Mouse (Mus musculus): ENCODE measurements around the gene Ttc21b. TPM values are rescaled to one million over a fixed set of nuclear protein-coding genes. Genes with fewer than 3 reads are reported as not detected.
A peak's percentile ranks its signal among the peaks of the same experiment; 100 is the strongest.
"Not testable (repeated sequence)": the region's sequence is repeated elsewhere in the genome, so short reads cannot be mapped to it uniquely, and the experiment has no call there.

Ttc21b gene
- polyA plus RNA-seq, 1 experiment from 2014 or later, result 3.6 TPM

DNA sequence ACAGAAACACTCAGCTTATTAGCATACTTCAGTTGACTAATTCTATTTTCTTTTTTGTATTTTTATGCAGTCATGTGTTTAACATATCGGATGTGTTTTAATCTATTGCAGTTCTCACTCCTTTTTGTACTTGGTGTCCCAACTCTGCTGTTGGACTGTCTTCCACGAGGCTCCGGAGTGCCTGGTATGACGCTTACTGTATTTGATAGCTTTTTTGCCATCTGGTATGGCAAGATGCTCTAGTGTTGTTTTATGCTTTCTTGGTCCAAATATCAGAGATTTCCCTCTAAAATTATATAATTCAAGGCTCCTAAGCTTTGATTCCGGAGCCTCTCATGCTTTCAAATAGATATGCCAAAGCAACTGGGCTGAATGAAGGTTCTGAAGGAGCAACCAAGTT is 66.3 kb downstream of the Ttc21b start:
- WGBS, result 95% methylated on average over 5 of the region's 5 CpGs
- DNase-seq (ENCODE audit: low spot score) (no peak), ATAC-seq (ENCODE audit: low FRiP score, low TSS enrichment) (no peak)
- no peak overlapping the region for H3K9ac ChIP-seq (ENCODE audit: low read length)
- H3K4me2 ChIP-seq (replicated peaks; ENCODE audit: low read depth), result no peak overlapping the region
- H3K4me1 ChIP-seq (replicated peaks; ENCODE audit: control insufficient read depth, insufficient read depth), result no peaks in the 10 kb centered on the region
- H3K27ac ChIP-seq (replicated peaks), result no peak overlapping the region
- no peaks in the 10 kb centered on the region; the same call in 1 of the 2 replicates for H3K36me3 ChIP-seq (ENCODE audit: control insufficient read depth, insufficient read depth, low read length)
- no peaks in the 10 kb centered on the region for H3K27me3 ChIP-seq (ENCODE audit: control insufficient read depth, insufficient read depth, low read length)
- no peaks in the 10 kb centered on the region for H3K9me3 ChIP-seq (ENCODE audit: control insufficient read depth, low read length)
- no peak for TF ChIP-seq CTCF (IDR thresholded peaks at IDR 0.05; ENCODE audit: low read depth)
- no peak for TF ChIP-seq EP300 (optimal IDR thresholded peaks at IDR 0.05)
- H3K4me3 ChIP-seq (ENCODE audit: low read depth, low read length), result no peak overlapping the region

DNA sequence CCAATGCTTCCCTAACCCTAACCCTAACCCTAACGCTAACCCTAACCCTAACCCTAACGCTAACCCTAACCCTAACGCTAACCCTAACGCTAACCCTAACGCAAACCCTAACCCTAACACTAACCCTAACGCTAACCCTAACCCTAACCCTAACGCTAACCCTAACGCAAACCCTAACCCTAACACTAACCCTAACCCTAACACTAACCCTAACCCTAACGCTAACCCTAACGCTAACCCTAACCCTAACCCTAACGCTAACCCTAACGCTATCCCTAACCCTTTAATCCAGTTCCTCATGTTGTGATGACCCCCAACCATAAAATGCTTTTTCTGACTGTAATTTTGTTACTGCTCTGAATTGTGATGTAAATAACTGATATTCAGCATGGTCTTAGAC is 67.2 kb downstream of the Ttc21b start:
- not testable (repeated sequence) for DNase-seq (ENCODE audit: low spot score)

DNA sequence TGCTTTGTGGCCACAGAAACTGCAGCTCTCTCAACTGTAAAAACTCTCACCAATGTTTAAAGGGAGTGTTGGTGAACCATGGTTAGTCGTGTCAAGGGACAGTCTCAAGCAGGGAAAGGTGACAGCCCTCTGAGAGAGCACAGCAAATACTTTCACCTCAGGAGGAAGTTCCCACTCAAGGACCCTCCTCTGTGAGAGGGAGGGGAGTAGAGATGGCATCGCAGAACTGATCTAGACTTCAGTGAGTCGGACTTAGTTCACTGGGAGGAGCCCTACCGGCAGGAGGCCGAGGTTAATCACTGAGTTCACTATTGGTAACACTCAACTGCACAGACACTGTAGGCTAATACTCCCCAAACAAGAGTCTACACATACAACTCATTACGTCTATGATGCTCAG is 68.9 kb downstream of the Ttc21b start:
- DNase-seq (ENCODE audit: low spot score), result no peak
- Histone ChIP-seq H3K27me3 (ENCODE audit: control insufficient read depth, insufficient read depth, low read length) (no peaks in the 10 kb centered on the region), H3K36me3 (ENCODE audit: control insufficient read depth, insufficient read depth, low read length) (no peaks in the 10 kb centered on the region; the same call in 1 of the 2 replicates), H3K4me3 (ENCODE audit: low read depth, low read length) (no peak overlapping the region), H3K9me3 (ENCODE audit: control insufficient read depth, low read length) (no peaks in the 10 kb centered on the region), H3K4me2 (replicated peaks; ENCODE audit: low read depth) (no peak overlapping the region), H3K9ac (ENCODE audit: low read length) (no peak overlapping the region), H3K4me1 (replicated peaks; ENCODE audit: control insufficient read depth, insufficient read depth) (no peaks in the 10 kb centered on the region), H3K27ac (replicated peaks) (no peak overlapping the region)
- TF ChIP-seq EP300 (optimal IDR thresholded peaks at IDR 0.05), result no peak
- no peak for TF ChIP-seq CTCF (IDR thresholded peaks at IDR 0.05; ENCODE audit: low read depth)
- no peak for ATAC-seq (ENCODE audit: low FRiP score, low TSS enrichment)
- 82% methylated on average over 6 of the region's 6 CpGs for WGBS

More for the DNA sequence above, 67.2 kb downstream of the Ttc21b start:
- H3K4me3 ChIP-seq (ENCODE audit: low read depth, low read length); ATAC-seq (ENCODE audit: low FRiP score, low TSS enrichment); H3K9me3 ChIP-seq (ENCODE audit: control insufficient read depth, low read length); H3K27me3 ChIP-seq (ENCODE audit: control insufficient read depth, insufficient read depth, low read length); H3K9ac ChIP-seq (ENCODE audit: low read length); H3K4me2 ChIP-seq (replicated peaks; ENCODE audit: low read depth); H3K27ac ChIP-seq (replicated peaks); H3K4me1 ChIP-seq (replicated peaks; ENCODE audit: control insufficient read depth, insufficient read depth); H3K36me3 ChIP-seq (ENCODE audit: control insufficient read depth, insufficient read depth, low read length): not testable (repeated sequence)
- 97% methylated on average over 12 of the region's 12 CpGs for WGBS

DNA sequence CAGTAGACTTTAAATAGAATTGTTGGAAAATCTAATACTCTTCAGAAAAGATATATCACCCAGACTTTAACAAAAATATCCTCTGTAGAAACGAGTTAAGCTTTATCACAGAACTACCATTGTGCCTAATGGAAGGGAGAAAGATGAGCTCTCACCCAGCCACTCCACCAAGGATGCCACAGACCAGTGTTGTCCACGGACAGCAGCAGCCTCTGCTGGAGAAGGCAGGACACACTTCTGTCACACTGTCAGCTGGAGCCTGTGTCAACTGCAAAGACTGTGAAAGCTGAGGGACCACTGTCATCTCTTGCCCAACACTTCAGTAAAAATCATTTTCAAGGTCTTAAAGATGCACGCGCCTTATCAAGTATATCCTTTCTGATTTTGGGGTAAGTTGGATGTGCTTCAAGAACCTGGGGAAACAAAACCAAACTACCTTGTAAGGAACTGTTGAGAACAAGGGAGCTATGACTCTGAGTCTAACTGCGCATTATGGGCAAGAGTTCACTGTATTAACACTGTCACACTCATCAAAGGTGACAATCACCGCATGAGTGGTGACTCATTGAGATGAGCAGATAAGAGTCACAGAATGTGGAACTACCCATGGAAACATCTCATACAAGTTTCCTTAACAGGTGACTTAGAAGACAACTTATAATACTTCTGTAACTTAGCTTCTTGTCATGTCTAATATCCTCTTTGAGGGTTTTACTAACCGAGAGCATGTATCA is 71.8 kb downstream of the Ttc21b start:
- Histone ChIP-seq H3K9me3 (ENCODE audit: control insufficient read depth, low read length) (no peaks in the 10 kb centered on the region), H3K4me2 (replicated peaks; ENCODE audit: low read depth) (no peak overlapping the region), H3K9ac (ENCODE audit: low read length) (no peak overlapping the region), H3K36me3 (ENCODE audit: control insufficient read depth, insufficient read depth, low read length) (no peaks in the 10 kb centered on the region), H3K27me3 (ENCODE audit: control insufficient read depth, insufficient read depth, low read length) (no peaks in the 10 kb centered on the region), H3K4me3 (ENCODE audit: low read depth, low read length) (no peak overlapping the region), H3K27ac (replicated peaks) (no peak overlapping the region), H3K4me1 (replicated peaks; ENCODE audit: control insufficient read depth, insufficient read depth) (no peaks in the 10 kb centered on the region)
- DNase-seq (ENCODE audit: low spot score), result no peak
- WGBS, result 81% methylated on average over 7 of the region's 7 CpGs
- no peak for ATAC-seq (ENCODE audit: low FRiP score, low TSS enrichment)
- TF ChIP-seq CTCF (IDR thresholded peaks at IDR 0.05; ENCODE audit: low read depth) (peak; percentile 72), EP300 (optimal IDR thresholded peaks at IDR 0.05) (no peak)

- TF ChIP-seq CTCF (IDR thresholded peaks at IDR 0.05; ENCODE audit: low read depth), result no peak
- TF ChIP-seq EP300 (optimal IDR thresholded peaks at IDR 0.05), result no peak
- no peak overlapping the region for H3K27ac ChIP-seq (replicated peaks)
- DNase-seq (ENCODE audit: low spot score), result peak; percentile 40
- H3K9ac ChIP-seq (ENCODE audit: low read length), result no peak overlapping the region
- no peaks in the 10 kb centered on the region for H3K4me1 ChIP-seq (replicated peaks; ENCODE audit: control insufficient read depth, insufficient read depth)
- no peak overlapping the region; the same call in 1 of the 2 replicates for H3K4me2 ChIP-seq (replicated peaks; ENCODE audit: low read depth)
- H3K36me3 ChIP-seq (ENCODE audit: control insufficient read depth, insufficient read depth, low read length), result no peaks in the 10 kb centered on the region
- peak; percentile 47; the same call in 1 of the 2 replicates for ATAC-seq (ENCODE audit: low FRiP score, low TSS enrichment)
- 26% methylated on average over 10 of the region's 10 CpGs for WGBS
- H3K9me3 ChIP-seq (ENCODE audit: control insufficient read depth, low read length), result no peaks in the 10 kb centered on the region
- H3K27me3 ChIP-seq (ENCODE audit: control insufficient read depth, insufficient read depth, low read length), result no peaks in the 10 kb centered on the region
- H3K4me3 ChIP-seq (ENCODE audit: low read depth, low read length), result no peak overlapping the region
Observed at GRCm38 (mm10) chr2:66180293-66180692, 76.1 kb downstream of the Ttc21b start.

DNA sequence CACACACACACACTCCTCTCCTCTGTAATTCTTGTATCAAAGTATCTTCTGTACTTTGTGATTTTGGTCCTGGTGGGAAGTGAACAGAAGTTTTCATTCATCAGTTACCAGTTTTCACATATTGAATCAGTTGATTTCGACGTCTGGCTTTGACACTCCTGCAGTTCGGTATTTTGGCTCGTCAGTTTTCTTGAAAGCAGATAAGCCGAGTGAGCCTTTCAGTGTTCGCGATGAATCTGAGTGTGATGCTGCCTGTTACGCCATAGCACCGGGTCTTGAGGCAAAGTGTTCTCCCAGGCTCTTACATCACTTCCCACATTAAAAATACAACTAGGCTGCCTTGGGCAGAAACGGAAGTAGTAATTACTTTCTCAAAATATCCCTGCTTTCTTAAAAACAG is 76.6 kb downstream of the Ttc21b start:
- H3K9me3 ChIP-seq (ENCODE audit: control insufficient read depth, low read length), result no peaks in the 10 kb centered on the region

More for the DNA sequence above, 76.6 kb downstream of the Ttc21b start:
- TF ChIP-seq CTCF (IDR thresholded peaks at IDR 0.05; ENCODE audit: low read depth), result no peak
- TF ChIP-seq EP300 (optimal IDR thresholded peaks at IDR 0.05), result no peak
- Histone ChIP-seq H3K4me1 (replicated peaks; ENCODE audit: control insufficient read depth, insufficient read depth) (no peaks in the 10 kb centered on the region), H3K4me2 (replicated peaks; ENCODE audit: low read depth) (0 out of 2 replicates have a peak overlapping the region, but pooled peaks have one; percentile 17), H3K9ac (ENCODE audit: low read length) (no peak overlapping the region), H3K27me3 (ENCODE audit: control insufficient read depth, insufficient read depth, low read length) (no peaks in the 10 kb centered on the region), H3K27ac (replicated peaks) (no peak overlapping the region), H3K36me3 (ENCODE audit: control insufficient read depth, insufficient read depth, low read length) (no peaks in the 10 kb centered on the region), H3K4me3 (ENCODE audit: low read depth, low read length) (no peak overlapping the region)
- WGBS, result 49% methylated on average over 10 of the region's 10 CpGs
- ATAC-seq (ENCODE audit: low FRiP score, low TSS enrichment), result no peak
- no peak for DNase-seq (ENCODE audit: low spot score)
